Mouse (Mus musculus) lung, postnatal 0 days (tissue): ENCODE measurements at regions not wholly inside any gene's neighbourhood (a gene's known extent, or its start where the extent isn't known, plus 50 kb on each side); places are given as distances from the start of the nearest gene placed in this dataset.
A peak's percentile ranks its signal among the peaks of the same experiment; 100 is the strongest.

Source experiments
- CTCF ChIP-seq: IDR thresholded peaks from 2 replicates; pipeline ENCODE4 v1.5.1; 2016; ENCODE audit warnings: antibody characterized with exemption, mild to moderate bottlenecking
- EP300 ChIP-seq: IDR thresholded peaks from 2 replicates; pipeline ENCODE4 v1.6.1; 2016; ENCODE audit warnings: antibody characterized with exemption, mild to moderate bottlenecking, control low read depth

- no peak for TF ChIP-seq CTCF
- TF ChIP-seq EP300, result peak; percentile 24; the same call in 1 of the 2 replicates
These were observed 92.8 kb upstream of the Mrps10 start for GRCm38 (mm10) chr17:47275796-47276311.
